Mouse (Mus musculus) embryonic fibroblast, embryonic 13.5 days (primary cell): ENCODE measurements around the gene Ephb1.

Source experiments
- CTCF ChIP-seq: IDR thresholded peaks from 2 replicates; pipeline ENCODE4 v1.5.1; 2011; ENCODE audit warnings: mild to moderate bottlenecking, control low read depth, low read length, moderate library complexity, borderline replicate concordance; ENCODE audit not compliant: insufficient read depth
- POLR2A ChIP-seq: IDR thresholded peaks from 2 replicates; pipeline ENCODE4 v1.6.1; 2011; ENCODE audit warnings: low read depth, mild to moderate bottlenecking, control low read depth, low read length, moderate library complexity

DNA sequence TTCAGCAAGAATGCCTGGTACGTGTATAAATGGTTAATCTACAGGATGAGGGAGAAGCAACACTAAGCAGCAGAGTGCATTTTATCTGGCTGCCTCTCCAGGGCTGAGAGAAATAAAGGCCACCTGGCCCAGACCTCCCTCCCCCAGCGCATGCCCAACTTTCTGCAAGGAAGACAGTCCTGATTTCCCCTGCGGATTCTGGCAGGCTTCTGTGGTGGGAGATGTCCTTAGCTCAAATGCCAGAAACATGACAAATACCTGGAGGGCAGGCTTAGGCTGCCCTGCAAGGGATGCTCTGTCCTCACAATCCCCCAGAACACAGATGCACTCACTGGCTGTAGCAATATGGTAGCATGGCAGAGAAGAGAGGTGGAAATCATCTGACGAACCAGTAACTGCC is 416.4 kb downstream of the Ephb1 start:
- TF ChIP-seq POLR2A: no peak
- no peak for TF ChIP-seq CTCF
